Mouse (Mus musculus): ENCODE results near the gene Ncoa6. TPM values are rescaled to one million over a fixed set of nuclear protein-coding genes. Genes with fewer than 3 reads are reported as not detected.

Gene Ncoa6
- polyA plus RNA-seq, 1 experiment from 2014 or later, result 18.0 TPM

- 84% methylated on average over 9 of the region's 9 CpGs for WGBS
- Histone ChIP-seq H3K9ac (ENCODE audit: low read length) (no peak overlapping the region), H3K4me1 (replicated peaks; ENCODE audit: control insufficient read depth, insufficient read depth, low read length) (0 out of 2 replicates have a peak, but pooled peaks cover 4% of the 10 kb centered on the region), H3K4me2 (ENCODE audit: low read depth, low read length) (no peak overlapping the region), H3K4me3 (ENCODE audit: low read length) (no peak overlapping the region), H3K27me3 (ENCODE audit: control insufficient read depth, insufficient read depth, low read depth, low read length) (no peaks in the 10 kb centered on the region), H3K36me3 (ENCODE audit: control insufficient read depth, insufficient read depth, low read length) (no peaks in the 10 kb centered on the region), H3K27ac (ENCODE audit: low read length) (no peak overlapping the region), H3K9me3 (ENCODE audit: control insufficient read depth, low read length) (no peaks in the 10 kb centered on the region)
- ATAC-seq (ENCODE audit: low read depth), result peak; percentile 26; the same call in 1 of the 2 replicates
These were observed 32.1 kb upstream of the Ncoa6 start for GRCm38 (mm10) chr2:155505811-155506210.

DNA sequence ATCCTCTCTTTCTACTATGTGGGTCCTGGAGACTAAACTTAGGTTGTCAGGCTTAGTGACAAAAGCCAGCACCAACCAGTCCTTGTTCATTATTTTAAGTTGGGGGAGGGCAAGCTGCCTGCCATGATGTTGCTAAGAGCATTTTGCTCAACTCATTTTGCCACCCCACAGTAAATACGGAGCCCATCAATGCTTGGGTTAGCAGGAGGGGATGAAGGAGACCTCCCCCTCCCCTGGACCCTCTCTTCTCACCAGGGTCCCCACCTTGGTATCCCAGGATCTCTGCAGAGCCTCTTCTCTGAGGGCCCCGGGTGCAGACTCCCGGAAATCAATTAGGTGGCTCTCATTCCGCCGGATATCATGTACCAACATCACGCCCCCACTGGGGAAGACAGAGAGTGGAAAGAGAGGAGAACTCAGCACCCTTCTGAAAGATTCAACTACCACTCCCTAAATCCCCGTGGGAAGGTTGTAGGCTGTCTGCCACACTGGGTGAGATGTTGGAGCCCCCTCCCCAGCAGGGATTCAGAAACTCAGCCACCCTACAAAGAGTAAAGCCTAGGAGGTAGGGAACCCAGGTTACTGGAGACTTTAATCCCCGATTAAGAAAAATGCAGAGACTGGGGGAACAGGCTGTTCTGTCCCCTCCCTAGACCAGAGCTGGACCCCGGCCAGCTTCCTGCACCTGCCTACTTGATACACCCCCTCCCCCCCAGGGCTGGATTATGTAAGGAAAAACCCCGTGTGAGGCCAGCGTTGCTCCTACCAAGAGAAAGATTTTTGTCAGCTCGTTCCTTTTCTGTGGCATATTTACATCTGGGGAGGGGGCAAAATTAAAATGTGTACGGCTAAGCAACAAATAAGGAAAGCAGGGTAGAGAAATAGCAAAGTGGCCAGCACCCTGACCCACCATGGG lies 31.0 kb upstream of the Ncoa6 start:
- Histone ChIP-seq H3K9me3 (ENCODE audit: control insufficient read depth, low read length) (no peaks in the 10 kb centered on the region), H3K4me1 (replicated peaks; ENCODE audit: control insufficient read depth, insufficient read depth, low read length) (0 out of 2 replicates have a peak, but pooled peaks cover 4% of the 10 kb centered on the region), H3K27ac (ENCODE audit: low read length) (no peak overlapping the region), H3K9ac (ENCODE audit: low read length) (no peak overlapping the region), H3K36me3 (ENCODE audit: control insufficient read depth, insufficient read depth, low read length) (no peaks in the 10 kb centered on the region), H3K27me3 (ENCODE audit: control insufficient read depth, insufficient read depth, low read depth, low read length) (no peaks in the 10 kb centered on the region), H3K4me3 (ENCODE audit: low read length) (no peak overlapping the region), H3K4me2 (ENCODE audit: low read depth, low read length) (no peak overlapping the region)
- ATAC-seq (ENCODE audit: low read depth), result peak; percentile 47; the same call in 1 of the 2 replicates
- 44% methylated on average over 13 of the region's 13 CpGs for WGBS

GRCm38 (mm10) chr2:155502596-155502995 lies 28.9 kb upstream of the Ncoa6 start:
- 0 out of 2 replicates have a peak, but pooled peaks cover 4% of the 10 kb centered on the region for H3K4me1 ChIP-seq (replicated peaks; ENCODE audit: control insufficient read depth, insufficient read depth, low read length)
- H3K9me3 ChIP-seq (ENCODE audit: control insufficient read depth, low read length), result no peaks in the 10 kb centered on the region
- no peak for ATAC-seq (ENCODE audit: low read depth)
- no peak overlapping the region for H3K27ac ChIP-seq (ENCODE audit: low read length)
- 64% methylated on average over 7 of the region's 7 CpGs for WGBS
- H3K4me2 ChIP-seq (ENCODE audit: low read depth, low read length), result no peak overlapping the region
- no peak overlapping the region for H3K4me3 ChIP-seq (ENCODE audit: low read length)
- H3K27me3 ChIP-seq (ENCODE audit: control insufficient read depth, insufficient read depth, low read depth, low read length), result no peaks in the 10 kb centered on the region
- no peak overlapping the region for H3K9ac ChIP-seq (ENCODE audit: low read length)
- H3K36me3 ChIP-seq (ENCODE audit: control insufficient read depth, insufficient read depth, low read length), result no peaks in the 10 kb centered on the region

DNA sequence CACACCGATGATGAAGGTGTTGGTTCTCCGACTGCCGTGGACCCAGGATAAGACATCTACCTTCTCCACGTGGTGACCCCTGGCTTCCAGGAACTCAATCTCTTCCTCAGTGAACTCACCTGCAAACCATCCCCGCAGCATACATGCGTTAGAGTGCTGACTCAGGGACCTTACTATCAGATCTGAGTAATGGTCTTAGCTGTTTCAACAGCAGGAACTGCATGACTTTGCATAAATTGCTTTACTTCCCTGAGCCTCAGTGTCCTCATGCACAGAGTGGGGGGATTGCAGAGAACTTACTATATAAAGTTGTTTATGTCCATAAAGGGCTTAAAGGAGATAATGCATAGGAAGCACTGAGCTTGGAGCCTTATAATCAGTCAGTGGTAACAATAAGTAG lies 17.3 kb upstream of the Ncoa6 start:
- 89% methylated on average over 6 of the region's 6 CpGs for WGBS
- no peaks in the 10 kb centered on the region for H3K4me1 ChIP-seq (replicated peaks; ENCODE audit: control insufficient read depth, insufficient read depth, low read length)

GRCm38 (mm10) chr2:155482021-155482420 lies 8.3 kb upstream of the Ncoa6 start:
- no peak overlapping the region for H3K4me3 ChIP-seq (ENCODE audit: low read length)
- no peak overlapping the region for H3K9ac ChIP-seq (ENCODE audit: low read length)
- no peaks in the 10 kb centered on the region for H3K4me1 ChIP-seq (replicated peaks; ENCODE audit: control insufficient read depth, insufficient read depth, low read length)
- H3K27me3 ChIP-seq (ENCODE audit: control insufficient read depth, insufficient read depth, low read depth, low read length), result no peaks in the 10 kb centered on the region
- H3K4me2 ChIP-seq (ENCODE audit: low read depth, low read length), result no peak overlapping the region
- ATAC-seq (ENCODE audit: low read depth), result no peak
- no peak overlapping the region for H3K27ac ChIP-seq (ENCODE audit: low read length)
- H3K36me3 ChIP-seq (ENCODE audit: control insufficient read depth, insufficient read depth, low read length), result no peaks in the 10 kb centered on the region
- WGBS, result 42% methylated on average over 3 of the region's 3 CpGs
- H3K9me3 ChIP-seq (ENCODE audit: control insufficient read depth, low read length), result peaks cover 4% of the 10 kb centered on the region; the same call in 1 of the 2 replicates

More for the DNA sequence above, 17.3 kb upstream of the Ncoa6 start:
- Histone ChIP-seq H3K4me3 (ENCODE audit: low read length) (no peak overlapping the region), H3K4me2 (ENCODE audit: low read depth, low read length) (no peak overlapping the region), H3K9me3 (ENCODE audit: control insufficient read depth, low read length) (no peaks in the 10 kb centered on the region), H3K27me3 (ENCODE audit: control insufficient read depth, insufficient read depth, low read depth, low read length) (no peaks in the 10 kb centered on the region), H3K27ac (ENCODE audit: low read length) (no peak overlapping the region), H3K9ac (ENCODE audit: low read length) (no peak overlapping the region), H3K36me3 (ENCODE audit: control insufficient read depth, insufficient read depth, low read length) (no peaks in the 10 kb centered on the region)
- ATAC-seq (ENCODE audit: low read depth), result no peak

GRCm38 (mm10) chr2:155472671-155473569 lies 774 bp downstream of the Ncoa6 start:
- WGBS, result under 1% methylated on average over 41 of the region's 71 CpGs
- peak; percentile 70 for ATAC-seq (ENCODE audit: low read depth)

GRCm38 (mm10) chr2:155466861-155467260 lies 6.8 kb downstream of the Ncoa6 start:
- H3K9me3 ChIP-seq (ENCODE audit: control insufficient read depth, low read length), result no peaks in the 10 kb centered on the region
- peaks cover 4% of the 10 kb centered on the region; the same call in 1 of the 2 replicates for H3K4me1 ChIP-seq (replicated peaks; ENCODE audit: control insufficient read depth, insufficient read depth, low read length)
- no peak overlapping the region for H3K27ac ChIP-seq (ENCODE audit: low read length)
- 79% methylated on average over 1 of the region's 1 CpGs for WGBS
- no peak for ATAC-seq (ENCODE audit: low read depth)
- H3K4me3 ChIP-seq (ENCODE audit: low read length), result no peak overlapping the region
- H3K27me3 ChIP-seq (ENCODE audit: control insufficient read depth, insufficient read depth, low read depth, low read length), result no peaks in the 10 kb centered on the region
- no peaks in the 10 kb centered on the region for H3K36me3 ChIP-seq (ENCODE audit: control insufficient read depth, insufficient read depth, low read length)
- no peak overlapping the region for H3K9ac ChIP-seq (ENCODE audit: low read length)
- no peak overlapping the region for H3K4me2 ChIP-seq (ENCODE audit: low read depth, low read length)

More at GRCm38 (mm10) chr2:155472671-155473569, 774 bp downstream of the Ncoa6 start:
- Histone ChIP-seq H3K4me1 (replicated peaks; ENCODE audit: control insufficient read depth, insufficient read depth, low read length) (peaks cover 8% of the 10 kb centered on the region), H3K27me3 (ENCODE audit: control insufficient read depth, insufficient read depth, low read depth, low read length) (no peaks in the 10 kb centered on the region), H3K4me2 (ENCODE audit: low read depth, low read length) (peak overlapping the region; percentile 68), H3K9ac (ENCODE audit: low read length) (peak overlapping the region; percentile 97), H3K27ac (ENCODE audit: low read length) (peak overlapping the region; percentile 82), H3K36me3 (ENCODE audit: control insufficient read depth, insufficient read depth, low read length) (no peaks in the 10 kb centered on the region), H3K9me3 (ENCODE audit: control insufficient read depth, low read length) (no peaks in the 10 kb centered on the region), H3K4me3 (ENCODE audit: low read length) (peak overlapping the region; percentile 89)

GRCm38 (mm10) chr2:155453591-155453990 lies 20.1 kb downstream of the Ncoa6 start:
- Histone ChIP-seq H3K4me3 (ENCODE audit: low read length) (no peak overlapping the region), H3K36me3 (ENCODE audit: control insufficient read depth, insufficient read depth, low read length) (no peaks in the 10 kb centered on the region), H3K27ac (ENCODE audit: low read length) (no peak overlapping the region), H3K9ac (ENCODE audit: low read length) (no peak overlapping the region), H3K27me3 (ENCODE audit: control insufficient read depth, insufficient read depth, low read depth, low read length) (no peaks in the 10 kb centered on the region), H3K9me3 (ENCODE audit: control insufficient read depth, low read length) (no peaks in the 10 kb centered on the region), H3K4me2 (ENCODE audit: low read depth, low read length) (no peak overlapping the region), H3K4me1 (replicated peaks; ENCODE audit: control insufficient read depth, insufficient read depth, low read length) (no peaks in the 10 kb centered on the region)
- WGBS, result 85% methylated on average over 7 of the region's 7 CpGs
- no peak for ATAC-seq (ENCODE audit: low read depth)

- ATAC-seq (ENCODE audit: low read depth), result no peak
- H3K36me3 ChIP-seq (ENCODE audit: control insufficient read depth, insufficient read depth, low read length), result no peaks in the 10 kb centered on the region
- no peak overlapping the region for H3K4me3 ChIP-seq (ENCODE audit: low read length)
- H3K4me1 ChIP-seq (replicated peaks; ENCODE audit: control insufficient read depth, insufficient read depth, low read length), result no peaks in the 10 kb centered on the region
- 78% methylated on average over 5 of the region's 5 CpGs for WGBS
- H3K9ac ChIP-seq (ENCODE audit: low read length), result no peak overlapping the region
- no peak overlapping the region for H3K27ac ChIP-seq (ENCODE audit: low read length)
- H3K9me3 ChIP-seq (ENCODE audit: control insufficient read depth, low read length), result no peaks in the 10 kb centered on the region
- H3K4me2 ChIP-seq (ENCODE audit: low read depth, low read length), result no peak overlapping the region
- no peaks in the 10 kb centered on the region for H3K27me3 ChIP-seq (ENCODE audit: control insufficient read depth, insufficient read depth, low read depth, low read length)
These were observed 22.4 kb downstream of the Ncoa6 start for GRCm38 (mm10) chr2:155451256-155451655.
